Mouse (Mus musculus) liver, embryonic 15.5 days (tissue): ENCODE results near the gene Zfp362. TPM values are rescaled to one million over a fixed set of nuclear protein-coding genes. Genes with fewer than 3 reads are reported as not detected.
A peak's percentile ranks its signal among the peaks of the same experiment; 100 is the strongest.

Source experiments
- ATAC-seq: fragments of 200-750 bp; cut with Nextera tagmentation; 2 replicates; pipeline ENCODE4 v1.8.0; 2017; ENCODE audit warnings: moderate number of reproducible peaks, mild to moderate bottlenecking, moderate library complexity; ENCODE audit not compliant: insufficient read depth
- H3K27ac ChIP-seq: fragments of 300-500 bp; sonication (generic); replicated peaks from 2 replicates; pipeline ENCODE4 v1.5.1; 2015; ENCODE audit warnings: mild to moderate bottlenecking, inconsistent platforms
- H3K27me3 ChIP-seq: fragments of 300-500 bp; sonication (generic); 2 replicates; pipeline ENCODE4 v1.6.1; 2015; ENCODE audit warnings: mild to moderate bottlenecking, inconsistent platforms
- H3K36me3 ChIP-seq: fragments of 300-500 bp; sonication (generic); replicated peaks from 2 replicates; pipeline ENCODE4 v1.6.1; 2015; ENCODE audit warnings: moderate library complexity, mild to moderate bottlenecking, inconsistent platforms
- H3K4me1 ChIP-seq: fragments of 300-500 bp; sonication (generic); replicated peaks from 2 replicates; pipeline ENCODE4 v1.6.1; 2015; ENCODE audit warnings: inconsistent platforms
- H3K4me2 ChIP-seq: fragments of 300-500 bp; sonication (generic); 2 replicates; pipeline ENCODE4 v1.6.1; 2015; ENCODE audit warnings: moderate library complexity, mild to moderate bottlenecking, inconsistent platforms
- H3K4me3 ChIP-seq: fragments of 300-500 bp; sonication (generic); replicated peaks from 2 replicates; pipeline ENCODE4 v1.5.1; 2015; ENCODE audit warnings: mild to moderate bottlenecking, inconsistent platforms
- H3K9ac ChIP-seq: fragments of 300-500 bp; sonication (generic); 2 replicates; pipeline ENCODE4 v1.6.1; 2015; ENCODE audit warnings: moderate library complexity, mild to moderate bottlenecking, inconsistent platforms
- H3K9me3 ChIP-seq: fragments of 300-500 bp; sonication (generic); replicated peaks from 2 replicates; pipeline ENCODE4 v1.6.1; 2016; ENCODE audit warnings: inconsistent platforms
- WGBS: fragments of 180-500 bp; shearing (Covaris S2); methylation state at CpG from one replicate; pipeline ENCODE4 v1.1.7; 2015; ENCODE audit warnings: mixed read lengths; ENCODE audit not compliant: insufficient replicate concordance; 5-methylcytosine and 5-hydroxymethylcytosine counted together
- polyA plus RNA-seq: library from polyadenylated mRNA; unstranded; fragments of >200 nt; fragmentation: Nextera tagmentation; extraction: Ambion mirVana; gene quantifications from 2 replicates; pipeline ENCODE4 v1.2.1, GENCODE M21; 2015

Gene Zfp362
- polyA plus RNA-seq, 1 experiment from 2014 or later, result 6.5 TPM

DNA sequence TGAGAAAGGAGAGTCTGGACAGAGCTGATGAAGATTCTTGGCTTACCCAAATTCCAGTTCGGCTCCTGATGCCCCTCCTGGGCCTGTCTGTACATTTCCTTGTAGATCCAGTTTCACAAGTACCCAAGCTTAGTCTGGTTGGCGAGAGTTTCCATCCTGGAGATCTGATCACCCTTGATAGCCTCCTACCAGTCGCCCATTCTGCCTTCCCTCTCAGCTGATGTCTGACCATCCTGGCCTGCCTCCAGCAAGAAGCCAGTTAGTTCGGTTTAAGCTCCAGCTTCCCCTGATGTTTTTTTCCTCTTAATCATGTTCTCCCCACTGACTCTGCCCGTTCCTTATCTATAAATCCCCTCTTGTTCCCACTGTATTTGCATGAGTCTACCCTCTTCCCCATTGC, 32.4 kb upstream of the Zfp362 start:
- Histone ChIP-seq H3K36me3 (no peaks in the 10 kb centered on the region), H3K4me1 (0 out of 2 replicates have a peak, but pooled peaks cover 8% of the 10 kb centered on the region), H3K9me3 (no peaks in the 10 kb centered on the region), H3K9ac (no peak overlapping the region), H3K4me2 (no peak overlapping the region), H3K27ac (no peak overlapping the region), H3K27me3 (peaks cover 40% of the 10 kb centered on the region), H3K4me3 (no peak overlapping the region)
- 19% methylated on average over 5 of the region's 5 CpGs for whole genome bisulfite sequencing
- ATAC-seq, result no peak

GRCm38 (mm10) chr4:128824131-128824530, 18.3 kb upstream of the Zfp362 start:
- 27% methylated on average over 3 of the region's 3 CpGs for WGBS
- ATAC-seq, result no peak
- Histone ChIP-seq H3K4me3 (no peak overlapping the region), H3K36me3 (no peaks in the 10 kb centered on the region), H3K4me2 (no peak overlapping the region), H3K9me3 (no peaks in the 10 kb centered on the region), H3K9ac (no peak overlapping the region), H3K27ac (no peak overlapping the region), H3K4me1 (no peaks in the 10 kb centered on the region), H3K27me3 (peaks cover 17% of the 10 kb centered on the region)

DNA sequence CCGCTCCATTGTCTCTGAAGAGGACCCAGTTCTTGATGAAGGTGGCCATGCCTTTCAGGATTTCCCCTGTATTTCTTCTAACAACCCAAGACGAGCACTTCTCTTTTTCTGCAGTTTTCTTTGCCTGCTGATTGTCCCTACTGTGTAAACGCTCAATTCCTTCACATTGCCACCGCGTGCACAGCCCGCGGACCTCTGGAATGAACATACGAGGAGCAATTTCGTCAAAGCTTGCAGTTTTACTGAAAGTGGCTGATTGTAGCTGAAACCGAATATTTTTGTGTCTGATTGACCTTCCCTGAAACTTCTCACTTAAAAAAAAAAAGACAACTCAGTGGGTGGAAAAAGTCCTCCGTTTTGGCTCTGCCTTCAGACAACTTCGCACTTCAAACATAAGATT, 14.7 kb upstream of the Zfp362 start:
- WGBS, result 49% methylated on average over 12 of the region's 12 CpGs

GRCm38 (mm10) chr4:128817011-128817410, 11.2 kb upstream of the Zfp362 start:
- no peak overlapping the region for H3K27ac ChIP-seq
- H3K4me2 ChIP-seq, result no peak overlapping the region
- no peak overlapping the region for H3K9ac ChIP-seq
- H3K4me3 ChIP-seq, result no peak overlapping the region
- peaks cover 24% of the 10 kb centered on the region for H3K4me1 ChIP-seq
- peaks cover 8% of the 10 kb centered on the region; the same call in 1 of the 2 replicates for H3K27me3 ChIP-seq
- no peaks in the 10 kb centered on the region for H3K9me3 ChIP-seq
- WGBS, result 55% methylated on average over 7 of the region's 7 CpGs
- no peak for ATAC-seq
- H3K36me3 ChIP-seq, result no peaks in the 10 kb centered on the region

More for the DNA sequence above, 14.7 kb upstream of the Zfp362 start:
- no peaks in the 10 kb centered on the region for H3K36me3 ChIP-seq
- H3K4me2 ChIP-seq, result no peak overlapping the region
- H3K27me3 ChIP-seq, result peaks cover 16% of the 10 kb centered on the region; the same call in 1 of the 2 replicates
- H3K4me3 ChIP-seq, result no peak overlapping the region
- peaks cover 3% of the 10 kb centered on the region; the same call in 1 of the 2 replicates for H3K4me1 ChIP-seq
- no peak overlapping the region for H3K9ac ChIP-seq
- ATAC-seq, result no peak
- H3K27ac ChIP-seq, result no peak overlapping the region
- H3K9me3 ChIP-seq, result no peaks in the 10 kb centered on the region

DNA sequence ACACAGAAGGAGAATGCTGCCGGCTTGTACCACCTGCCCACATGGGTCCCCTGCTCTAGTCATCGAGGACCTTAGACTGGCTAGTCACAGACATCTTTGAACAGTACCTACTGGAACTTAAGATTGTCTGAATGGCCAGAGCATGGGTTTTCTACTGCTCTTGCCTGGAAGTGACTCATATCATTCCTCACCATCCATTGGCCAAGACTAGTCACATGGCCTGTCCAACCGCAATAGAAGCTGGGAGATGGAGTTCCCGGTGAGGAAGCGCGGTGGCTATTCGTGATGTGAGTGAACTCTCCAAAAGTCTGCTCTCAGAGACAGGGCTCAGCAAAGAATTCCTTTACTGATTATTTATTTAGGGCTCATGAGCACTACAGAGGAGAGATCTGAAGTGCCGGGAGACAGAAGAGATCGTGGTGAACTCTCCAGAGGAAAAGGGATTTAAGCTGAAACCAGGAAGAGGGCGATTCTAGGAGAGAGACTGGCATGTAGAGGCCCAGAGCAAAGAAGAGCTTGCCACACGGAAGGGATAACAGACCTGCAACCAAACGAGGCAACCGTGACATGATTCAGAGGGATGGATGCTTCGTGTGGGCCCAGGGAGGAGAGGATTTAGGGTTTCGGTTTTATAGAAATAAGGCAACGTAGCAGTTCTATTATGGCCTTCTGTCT, 5.7 kb upstream of the Zfp362 start:
- H3K27ac ChIP-seq, result no peak overlapping the region; the same call in 1 of the 2 replicates
- no peaks in the 10 kb centered on the region for H3K36me3 ChIP-seq
- H3K9me3 ChIP-seq, result no peaks in the 10 kb centered on the region
- peak overlapping the region; percentile 49 for H3K9ac ChIP-seq
- ATAC-seq, result peak; percentile 75
- H3K27me3 ChIP-seq, result peaks cover 3% of the 10 kb centered on the region; the same call in 1 of the 2 replicates
- 12% methylated on average over 16 of the region's 16 CpGs for WGBS
- H3K4me1 ChIP-seq, result peaks cover 57% of the 10 kb centered on the region
- H3K4me3 ChIP-seq, result peak overlapping the region; percentile 58
- H3K4me2 ChIP-seq, result peak overlapping the region; percentile 72

GRCm38 (mm10) chr4:128806827-128807179, 958 bp upstream of the Zfp362 start:
- Histone ChIP-seq H3K4me2 (peak overlapping the region; percentile 99), H3K4me1 (peaks cover 71% of the 10 kb centered on the region), H3K27me3 (no peaks in the 10 kb centered on the region), H3K36me3 (no peaks in the 10 kb centered on the region), H3K4me3 (peak overlapping the region; percentile 86), H3K27ac (peak overlapping the region; percentile 94), H3K9ac (peak overlapping the region; percentile 90), H3K9me3 (no peaks in the 10 kb centered on the region)
- under 1% methylated on average over 15 of the region's 15 CpGs for WGBS
- ATAC-seq, result peak; percentile 75

- H3K4me1 ChIP-seq, result peaks cover 61% of the 10 kb centered on the region
- peak; percentile 13 for ATAC-seq
- 1% methylated on average over 58 of the region's 74 CpGs for WGBS
Observed at GRCm38 (mm10) chr4:128805150-128806042, 449 bp downstream of the Zfp362 start.

DNA sequence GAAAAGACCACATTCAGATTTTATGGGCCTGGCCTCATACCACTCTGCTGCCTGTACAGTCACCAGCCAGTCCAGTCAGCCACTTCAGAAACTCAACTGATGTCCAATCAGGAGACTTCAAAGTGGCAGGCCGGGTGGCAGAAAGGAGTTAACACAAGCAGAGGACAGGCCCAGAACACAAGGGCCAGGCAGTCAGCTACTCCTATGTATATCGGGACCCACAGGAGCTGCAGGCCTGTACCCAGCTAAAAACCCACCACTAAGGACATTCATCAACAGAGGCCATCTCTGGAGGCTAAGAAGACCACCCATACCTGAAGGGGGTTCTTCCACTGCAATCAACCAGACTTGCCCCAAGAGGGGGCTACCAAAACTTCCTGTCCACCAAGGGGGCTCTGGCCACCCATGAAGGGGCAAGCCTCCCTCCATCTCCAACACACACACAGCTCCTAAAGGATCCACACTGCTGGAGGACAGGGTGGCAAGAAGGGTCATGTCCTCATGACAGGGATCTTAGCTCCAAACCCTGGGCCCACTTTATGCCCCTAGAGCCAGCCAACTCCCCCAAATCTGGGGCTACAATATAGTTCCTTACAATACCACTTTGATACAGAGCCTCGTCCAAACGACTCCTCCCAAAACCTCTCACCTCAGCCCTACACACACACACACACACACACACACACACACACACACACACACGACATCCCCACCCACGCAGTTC, 1.3 kb downstream of the Zfp362 start:
- H3K4me1 ChIP-seq, result peaks cover 60% of the 10 kb centered on the region
- H3K9me3 ChIP-seq, result no peaks in the 10 kb centered on the region
- WGBS, result 9% methylated on average over 6 of the region's 6 CpGs

More at GRCm38 (mm10) chr4:128805150-128806042, 449 bp downstream of the Zfp362 start:
- peak overlapping the region; percentile 90 for H3K9ac ChIP-seq
- H3K36me3 ChIP-seq, result no peaks in the 10 kb centered on the region
- H3K27me3 ChIP-seq, result no peaks in the 10 kb centered on the region
- H3K4me3 ChIP-seq, result peak overlapping the region; percentile 86
- peak overlapping the region; percentile 94 for H3K27ac ChIP-seq
- H3K4me2 ChIP-seq, result peak overlapping the region; percentile 99
- H3K9me3 ChIP-seq, result no peaks in the 10 kb centered on the region

GRCm38 (mm10) chr4:128803569-128803968, 2.3 kb downstream of the Zfp362 start:
- 73% methylated on average over 5 of the region's 5 CpGs for WGBS
- Histone ChIP-seq H3K9me3 (no peaks in the 10 kb centered on the region), H3K4me3 (no peak overlapping the region), H3K27ac (0 out of 2 replicates have a peak overlapping the region, but pooled peaks have one; percentile 94), H3K4me1 (peaks cover 64% of the 10 kb centered on the region), H3K36me3 (no peaks in the 10 kb centered on the region), H3K27me3 (no peaks in the 10 kb centered on the region), H3K9ac (no peak overlapping the region), H3K4me2 (peak overlapping the region; percentile 99; the same call in 1 of the 2 replicates)
- no peak for ATAC-seq

More for the DNA sequence above, 1.3 kb downstream of the Zfp362 start:
- peak overlapping the region; percentile 86 for H3K4me3 ChIP-seq
- no peaks in the 10 kb centered on the region for H3K27me3 ChIP-seq
- no peak for ATAC-seq
- peak overlapping the region; percentile 94; the same call in 1 of the 2 replicates for H3K27ac ChIP-seq
- peak overlapping the region; percentile 99 for H3K4me2 ChIP-seq
- peak overlapping the region; percentile 90 for H3K9ac ChIP-seq
- H3K36me3 ChIP-seq, result no peaks in the 10 kb centered on the region

DNA sequence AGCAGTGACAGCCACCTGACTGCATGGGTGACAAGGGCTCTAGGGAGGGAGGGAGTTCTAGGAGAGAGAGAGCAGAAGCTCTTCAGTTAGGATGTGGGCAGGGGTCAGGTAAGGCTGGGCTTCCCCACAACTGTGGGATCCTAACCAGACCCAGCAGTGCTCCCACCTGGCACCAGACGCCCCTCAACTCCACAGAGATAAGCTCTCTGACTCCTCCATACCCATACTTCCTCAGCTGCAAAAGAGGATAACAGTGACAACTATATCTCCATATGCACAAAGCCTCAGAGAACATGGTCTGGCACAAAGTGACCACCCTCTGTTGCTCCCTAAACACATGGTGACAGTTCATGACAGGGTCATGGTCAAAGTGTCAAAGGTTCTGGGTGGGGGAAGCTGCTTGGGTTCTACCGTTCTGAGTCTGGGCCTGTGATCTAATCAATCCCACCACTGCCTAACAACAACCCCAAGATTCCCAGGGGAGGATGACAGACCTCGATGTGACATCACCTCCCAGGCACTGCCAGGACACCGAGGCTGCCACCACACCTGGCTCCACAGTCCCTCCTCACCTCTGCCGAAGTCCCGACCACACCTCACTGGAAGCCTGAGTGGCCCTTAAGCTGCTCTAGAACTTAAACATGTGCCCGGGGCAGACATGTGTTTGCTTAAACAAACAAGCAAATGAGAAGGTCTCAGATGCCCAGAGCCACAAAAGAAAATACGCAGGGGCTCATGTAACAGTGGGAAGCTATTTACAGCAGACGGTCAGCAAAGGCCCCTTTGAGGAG, 4.0 kb downstream of the Zfp362 start:
- no peaks in the 10 kb centered on the region for H3K27me3 ChIP-seq
- H3K9ac ChIP-seq, result no peak overlapping the region
- H3K9me3 ChIP-seq, result no peaks in the 10 kb centered on the region
- no peak for ATAC-seq
- no peaks in the 10 kb centered on the region for H3K36me3 ChIP-seq
- H3K4me1 ChIP-seq, result peaks cover 56% of the 10 kb centered on the region
- no peak overlapping the region for H3K4me3 ChIP-seq
- no peak overlapping the region for H3K4me2 ChIP-seq
- H3K27ac ChIP-seq, result no peak overlapping the region
- WGBS, result 47% methylated on average over 9 of the region's 9 CpGs
